In the genomic region with DNA sequence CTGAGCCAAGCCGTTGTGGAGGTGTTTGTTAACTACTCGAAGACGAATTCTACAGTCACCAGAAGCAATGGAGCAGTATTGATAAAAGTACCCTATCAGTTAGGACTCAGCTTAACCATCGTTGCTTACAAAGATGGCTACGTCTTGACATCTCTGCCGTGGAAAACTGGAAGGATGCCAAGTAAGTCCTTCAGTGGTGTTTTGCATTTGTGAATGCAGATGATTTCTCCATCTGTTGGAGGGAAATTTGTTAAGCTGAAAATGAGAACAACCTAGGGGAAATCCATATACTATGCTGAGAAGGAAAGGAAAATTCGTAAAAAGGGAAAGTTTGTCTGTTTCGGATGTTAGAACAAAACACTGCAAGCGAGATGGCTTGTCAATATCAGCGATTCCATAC, we compare ENCODE assay signal across 16 mouse cellular contexts. TPM values are rescaled to one million over a fixed set of nuclear protein-coding genes. Genes with fewer than 3 reads are reported as not detected.
"Had no signal": no experiment of that assay in that cellular context is flagged by ENCODE, and none has a peak within 500 bp of the region (broad histone marks: within the 10 kb centered on the region; RNA-seq: fewer than 3 reads in every experiment).

No protein-coding gene starts in this region.

- ATAC-seq: liver, postnatal 0 days; lung, postnatal 0 days; midbrain, embryonic 15.5 days had no signal

- H3K27ac ChIP-seq: kidney, embryonic 15.5 days; left cerebral cortex, adult 2 months; liver, embryonic 14.5 days; macrophage; midbrain, embryonic 12.5 days; midbrain, embryonic 15.5 days; neural tube, embryonic 12.5 days; neural tube, embryonic 15.5 days had no signal

- H3K4me2 ChIP-seq: kidney, embryonic 15.5 days; lung, embryonic 14.5 days; midbrain, embryonic 12.5 days; midbrain, embryonic 15.5 days; neural tube, embryonic 12.5 days; neural tube, embryonic 15.5 days had no signal

- H3K36me3 ChIP-seq: kidney, embryonic 15.5 days had no signal

- H3K9ac ChIP-seq: kidney, embryonic 15.5 days; liver, embryonic 14.5 days; liver, postnatal 0 days; lung, embryonic 14.5 days; midbrain, embryonic 12.5 days; midbrain, embryonic 15.5 days; neural tube, embryonic 12.5 days; neural tube, embryonic 15.5 days had no signal

- H3K27me3 ChIP-seq: kidney, embryonic 15.5 days; midbrain, embryonic 12.5 days; midbrain, embryonic 15.5 days; neural tube, embryonic 12.5 days; neural tube, embryonic 15.5 days had no signal

- H3K4me3 ChIP-seq: kidney, embryonic 15.5 days; left cerebral cortex, adult 2 months; midbrain, embryonic 12.5 days; midbrain, embryonic 15.5 days; neural tube, embryonic 12.5 days; neural tube, embryonic 15.5 days had no signal

- DNase-seq: kidney, postnatal 10 days; kidney, postnatal 36 days; layer of hippocampus, postnatal 36 days; liver, postnatal 0 days; lung, embryonic 14.5 days; thymus, adult 18-20 months; thymus, postnatal 36 days had no signal

- H3K4me1 ChIP-seq: kidney, embryonic 15.5 days; midbrain, embryonic 12.5 days; midbrain, embryonic 15.5 days; neural tube, embryonic 12.5 days; neural tube, embryonic 15.5 days had no signal

- H3K9me3 ChIP-seq: kidney, embryonic 15.5 days; midbrain, embryonic 12.5 days; midbrain, embryonic 15.5 days; neural tube, embryonic 12.5 days; neural tube, embryonic 15.5 days had no signal

RNA-seq across cellular contexts. Expression of gene Fam171b, which starts 41.0 kb away (rescaled TPM):
- polyA plus RNA-seq: macrophage had no signal
